Mouse (Mus musculus): ENCODE measurements around the gene Rflna. TPM values are rescaled to one million over a fixed set of nuclear protein-coding genes. Genes with fewer than 3 reads are reported as not detected.
A peak's percentile ranks its signal among the peaks of the same experiment; 100 is the strongest.

Rflna gene
- polyA plus RNA-seq, 1 experiment from 2014 or later: 8.6 TPM

DNA sequence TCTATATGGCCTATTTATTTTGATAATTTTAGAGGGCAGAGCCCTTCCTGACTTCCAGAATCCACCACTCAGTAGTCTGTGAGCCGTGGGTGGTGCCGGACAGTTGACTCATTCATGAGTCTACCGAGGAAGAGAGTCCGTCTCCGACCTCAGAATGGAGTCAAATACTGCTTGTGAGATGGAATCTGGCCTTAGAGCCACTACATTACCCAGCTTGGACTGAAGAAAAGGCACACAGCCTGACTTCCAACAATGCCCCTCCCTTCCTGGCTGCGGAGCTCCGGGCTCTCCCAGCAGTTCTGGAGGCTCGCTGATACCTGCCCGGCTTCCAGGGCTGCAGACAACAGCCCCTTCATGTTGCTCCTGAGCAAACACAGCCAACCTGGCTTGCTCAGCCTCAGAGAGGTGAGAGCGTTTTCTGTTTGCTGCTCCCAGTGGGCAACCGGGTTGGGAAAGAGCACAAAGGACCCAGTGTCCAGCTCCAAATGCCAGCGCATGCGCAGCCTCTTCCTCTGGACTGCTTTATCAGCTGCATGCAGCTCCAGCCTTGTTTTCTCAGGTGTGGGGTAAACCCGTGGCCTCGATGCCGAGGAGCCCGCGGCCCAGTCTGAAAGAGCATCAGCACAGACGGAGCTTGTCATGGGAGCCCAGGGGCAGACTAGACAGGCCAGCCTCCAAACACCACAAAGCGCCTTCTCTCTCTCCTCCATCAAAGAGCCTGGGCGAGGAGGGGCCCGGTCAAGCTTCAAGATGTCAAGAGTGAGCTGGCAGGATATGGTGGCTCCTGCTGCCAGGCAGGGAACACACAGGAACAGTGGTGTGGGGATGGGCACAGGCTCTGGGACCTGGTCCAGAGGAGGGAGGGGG lies 39.0 kb upstream of the Rflna start:
- no peak overlapping the region for H3K4me3 ChIP-seq (ENCODE audit: low read depth, low read length)
- peak overlapping the region; percentile 76 for H3K27ac ChIP-seq (ENCODE audit: low read depth, low read length)
- peak overlapping the region; percentile 45 for H3K9ac ChIP-seq (ENCODE audit: low read length)
- DNase-seq (ENCODE audit: low spot score) (peak; percentile 78), ATAC-seq (ENCODE audit: insufficient read depth, low FRiP score, low TSS enrichment) (no peak)
- H3K4me2 ChIP-seq (ENCODE audit: low read depth): peak overlapping the region; percentile 30
- WGBS: 51% methylated on average over 22 of the region's 22 CpGs
- peaks cover 6% of the 10 kb centered on the region; the same call in 1 of the 2 replicates for H3K4me1 ChIP-seq (ENCODE audit: control insufficient read depth, insufficient read depth, low read length)
- no peaks in the 10 kb centered on the region for H3K36me3 ChIP-seq (ENCODE audit: control insufficient read depth, insufficient read depth, low read length)
- H3K27me3 ChIP-seq (ENCODE audit: control insufficient read depth, insufficient read depth, low read length): no peaks in the 10 kb centered on the region
- H3K9me3 ChIP-seq (ENCODE audit: control insufficient read depth, low read length): no peaks in the 10 kb centered on the region

DNA sequence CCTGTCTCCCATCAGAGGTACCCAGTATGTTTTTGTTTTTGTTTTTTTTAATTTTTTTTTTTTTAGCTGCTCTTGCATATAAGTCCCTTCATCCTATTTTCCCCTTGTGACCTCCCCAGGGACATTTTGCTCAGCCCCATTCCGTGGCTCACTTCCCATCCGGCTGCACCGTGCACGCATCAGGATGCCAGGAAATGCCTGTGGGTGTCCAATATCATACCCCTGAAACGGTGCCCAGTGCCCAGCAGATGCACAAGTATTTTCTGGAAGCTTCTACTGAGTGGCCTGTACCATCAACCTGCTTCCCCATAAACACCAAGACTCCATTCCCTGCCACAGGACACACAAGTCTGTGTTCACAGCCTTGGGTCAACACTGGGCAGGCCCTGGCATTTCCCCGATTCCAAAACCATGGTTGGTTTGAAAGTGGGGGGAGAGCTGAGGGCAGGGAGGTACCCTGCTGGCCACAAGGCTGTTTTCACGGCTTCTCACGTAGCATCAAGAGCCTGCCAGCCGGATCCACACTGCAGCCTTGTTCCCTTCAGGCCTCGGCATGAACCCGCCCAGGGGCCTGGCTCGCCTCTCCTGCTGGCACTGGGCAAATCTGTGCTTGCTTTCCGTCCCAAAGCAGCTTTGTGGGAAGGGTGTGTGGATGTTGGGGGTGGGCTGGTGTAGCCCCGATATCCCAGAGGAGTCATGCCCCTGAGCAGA lies 36.2 kb upstream of the Rflna start:
- Histone ChIP-seq H3K27me3 (ENCODE audit: control insufficient read depth, insufficient read depth, low read length) (no peaks in the 10 kb centered on the region), H3K27ac (ENCODE audit: low read depth, low read length) (no peak overlapping the region), H3K9ac (ENCODE audit: low read length) (no peak overlapping the region), H3K4me1 (ENCODE audit: control insufficient read depth, insufficient read depth, low read length) (peaks cover 8% of the 10 kb centered on the region; the same call in 1 of the 2 replicates), H3K4me2 (ENCODE audit: low read depth) (no peak overlapping the region), H3K9me3 (ENCODE audit: control insufficient read depth, low read length) (no peaks in the 10 kb centered on the region), H3K4me3 (ENCODE audit: low read depth, low read length) (no peak overlapping the region), H3K36me3 (ENCODE audit: control insufficient read depth, insufficient read depth, low read length) (no peaks in the 10 kb centered on the region)
- no peak for ATAC-seq (ENCODE audit: insufficient read depth, low FRiP score, low TSS enrichment)
- 81% methylated on average over 14 of the region's 14 CpGs for whole genome bisulfite sequencing
- no peak for DNase-seq (ENCODE audit: low spot score)

DNA sequence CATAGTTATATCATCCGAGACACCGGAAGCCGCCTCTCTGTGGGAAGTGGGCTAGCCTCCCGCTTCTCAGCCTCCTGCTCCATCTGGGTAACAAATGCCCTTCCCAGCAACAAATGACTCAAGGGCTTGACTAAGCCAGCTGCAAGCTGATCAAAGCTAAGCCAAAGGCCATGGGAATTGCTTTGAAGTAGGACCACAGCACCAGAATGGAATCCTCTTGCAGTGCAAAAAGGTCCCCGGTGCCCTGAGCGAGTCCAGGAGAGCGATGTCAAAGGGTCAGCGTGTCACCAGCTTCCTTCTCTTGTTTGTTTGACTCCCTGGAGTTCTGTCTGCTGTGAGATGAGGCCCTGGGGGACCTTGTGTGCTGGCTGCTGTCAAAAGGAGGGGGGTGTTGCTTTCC lies 33.2 kb upstream of the Rflna start:
- ATAC-seq (ENCODE audit: insufficient read depth, low FRiP score, low TSS enrichment) (no peak), DNase-seq (ENCODE audit: low spot score) (no peak)
- H3K4me1 ChIP-seq (ENCODE audit: control insufficient read depth, insufficient read depth, low read length): 0 out of 2 replicates have a peak, but pooled peaks cover 2% of the 10 kb centered on the region
- H3K4me2 ChIP-seq (ENCODE audit: low read depth): no peak overlapping the region
- no peaks in the 10 kb centered on the region for H3K27me3 ChIP-seq (ENCODE audit: control insufficient read depth, insufficient read depth, low read length)
- WGBS: 20% methylated on average over 8 of the region's 8 CpGs
- no peaks in the 10 kb centered on the region for H3K36me3 ChIP-seq (ENCODE audit: control insufficient read depth, insufficient read depth, low read length)
- H3K9me3 ChIP-seq (ENCODE audit: control insufficient read depth, low read length): no peaks in the 10 kb centered on the region
- H3K27ac ChIP-seq (ENCODE audit: low read depth, low read length): no peak overlapping the region
- H3K4me3 ChIP-seq (ENCODE audit: low read depth, low read length): no peak overlapping the region
- no peak overlapping the region for H3K9ac ChIP-seq (ENCODE audit: low read length)

DNA sequence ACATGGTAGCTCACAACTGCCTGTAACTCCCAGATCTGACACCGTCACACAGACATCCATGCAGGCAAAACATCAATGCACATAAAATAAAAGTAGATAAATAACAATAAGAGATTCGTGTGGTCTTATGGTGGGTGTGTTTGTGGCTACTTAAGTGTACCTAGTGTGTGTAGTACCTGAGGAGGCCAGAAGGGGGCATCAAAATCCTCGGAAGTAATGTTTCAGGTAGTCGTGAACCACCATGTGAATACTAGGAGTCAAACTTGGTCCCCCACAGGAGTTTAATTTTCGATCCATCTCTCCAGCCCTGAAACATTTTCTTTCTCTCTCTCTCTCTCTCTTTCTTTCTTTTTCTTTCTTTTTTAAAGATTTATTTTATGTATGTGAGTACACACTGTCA lies 16.8 kb upstream of the Rflna start:
- Histone ChIP-seq H3K4me3 (ENCODE audit: low read depth, low read length) (no peak overlapping the region), H3K27me3 (ENCODE audit: control insufficient read depth, insufficient read depth, low read length) (no peaks in the 10 kb centered on the region), H3K9ac (ENCODE audit: low read length) (no peak overlapping the region), H3K4me2 (ENCODE audit: low read depth) (no peak overlapping the region), H3K27ac (ENCODE audit: low read depth, low read length) (no peak overlapping the region), H3K36me3 (ENCODE audit: control insufficient read depth, insufficient read depth, low read length) (no peaks in the 10 kb centered on the region), H3K4me1 (ENCODE audit: control insufficient read depth, insufficient read depth, low read length) (no peaks in the 10 kb centered on the region), H3K9me3 (ENCODE audit: control insufficient read depth, low read length) (no peaks in the 10 kb centered on the region)
- no peak for ATAC-seq (ENCODE audit: insufficient read depth, low FRiP score, low TSS enrichment)
- WGBS: 84% methylated on average over 5 of the region's 5 CpGs
- no peak for DNase-seq (ENCODE audit: low spot score)

DNA sequence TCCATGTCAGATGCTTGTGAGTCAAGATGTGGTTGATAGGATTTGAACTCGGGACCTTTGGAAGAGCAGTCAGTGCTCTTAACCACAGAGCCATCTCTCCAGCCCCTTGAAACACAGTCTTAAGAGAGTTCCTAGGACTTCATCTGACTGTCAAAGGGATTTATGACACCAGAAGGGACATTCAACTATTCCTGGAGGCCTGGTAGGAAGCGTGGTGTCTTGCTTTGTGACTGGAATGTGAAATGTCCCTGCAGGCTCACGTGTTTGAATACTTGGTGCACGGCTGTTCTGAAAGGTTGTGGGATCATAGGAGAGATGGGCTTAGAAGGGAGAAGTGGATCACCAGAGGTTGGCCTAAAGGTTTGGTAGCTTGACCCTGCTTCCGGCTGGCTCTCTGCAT lies 16.4 kb upstream of the Rflna start:
- Histone ChIP-seq H3K27ac (ENCODE audit: low read depth, low read length) (no peak overlapping the region), H3K36me3 (ENCODE audit: control insufficient read depth, insufficient read depth, low read length) (no peaks in the 10 kb centered on the region), H3K4me3 (ENCODE audit: low read depth, low read length) (no peak overlapping the region), H3K4me2 (ENCODE audit: low read depth) (no peak overlapping the region), H3K9me3 (ENCODE audit: control insufficient read depth, low read length) (no peaks in the 10 kb centered on the region), H3K4me1 (ENCODE audit: control insufficient read depth, insufficient read depth, low read length) (no peaks in the 10 kb centered on the region), H3K27me3 (ENCODE audit: control insufficient read depth, insufficient read depth, low read length) (no peaks in the 10 kb centered on the region), H3K9ac (ENCODE audit: low read length) (no peak overlapping the region)
- ATAC-seq (ENCODE audit: insufficient read depth, low FRiP score, low TSS enrichment): no peak
- no peak for DNase-seq (ENCODE audit: low spot score)
- 77% methylated on average over 5 of the region's 5 CpGs for WGBS

DNA sequence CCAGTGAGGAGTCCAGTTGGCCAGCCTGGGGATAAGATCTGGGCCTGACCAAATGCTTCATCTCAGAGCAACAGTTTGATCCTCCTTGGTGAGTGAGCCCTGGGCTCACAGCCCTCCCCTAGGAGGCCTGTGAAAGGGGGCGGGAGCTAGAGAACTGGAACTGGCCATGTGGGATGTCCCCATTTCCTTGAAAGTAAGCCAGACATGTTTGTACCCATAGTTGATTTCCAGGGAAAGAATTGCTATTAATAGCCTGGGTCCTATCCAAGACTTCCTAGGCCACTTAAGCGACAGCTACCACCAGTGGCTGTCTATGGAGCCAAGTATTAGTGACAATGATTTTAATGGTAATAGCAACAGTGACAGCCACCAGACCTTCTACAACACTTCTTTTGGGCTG lies 13.3 kb upstream of the Rflna start:
- Histone ChIP-seq H3K4me1 (ENCODE audit: control insufficient read depth, insufficient read depth, low read length) (no peaks in the 10 kb centered on the region), H3K36me3 (ENCODE audit: control insufficient read depth, insufficient read depth, low read length) (no peaks in the 10 kb centered on the region), H3K4me2 (ENCODE audit: low read depth) (no peak overlapping the region), H3K4me3 (ENCODE audit: low read depth, low read length) (no peak overlapping the region), H3K9me3 (ENCODE audit: control insufficient read depth, low read length) (no peaks in the 10 kb centered on the region), H3K27ac (ENCODE audit: low read depth, low read length) (no peak overlapping the region), H3K27me3 (ENCODE audit: control insufficient read depth, insufficient read depth, low read length) (no peaks in the 10 kb centered on the region), H3K9ac (ENCODE audit: low read length) (no peak overlapping the region)
- ATAC-seq (ENCODE audit: insufficient read depth, low FRiP score, low TSS enrichment) (no peak), DNase-seq (ENCODE audit: low spot score) (no peak)
- WGBS: 94% methylated on average over 2 of the region's 2 CpGs

DNA sequence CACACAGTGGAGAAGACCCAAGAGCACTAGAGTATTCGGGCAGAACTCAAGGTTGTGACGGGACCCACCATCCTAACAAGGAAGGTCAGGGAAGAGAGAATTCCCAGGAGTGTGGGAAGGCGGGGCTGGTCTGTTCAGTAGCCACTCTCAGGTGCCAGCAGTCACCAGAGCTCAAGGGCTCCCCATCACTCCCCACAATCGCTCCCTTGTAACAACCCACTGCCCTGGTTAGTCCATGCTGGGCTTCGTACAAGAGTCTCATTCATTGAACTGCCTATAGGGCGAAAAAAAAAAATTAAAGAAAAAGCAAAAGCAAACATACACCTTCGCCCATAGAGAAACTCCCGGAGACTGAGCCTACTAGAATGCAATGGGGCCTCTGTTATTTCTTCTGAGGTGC lies 10.7 kb upstream of the Rflna start:
- H3K9me3 ChIP-seq (ENCODE audit: control insufficient read depth, low read length): no peaks in the 10 kb centered on the region
- 81% methylated on average over 8 of the region's 8 CpGs for WGBS
- no peak overlapping the region for H3K4me3 ChIP-seq (ENCODE audit: low read depth, low read length)
- ATAC-seq (ENCODE audit: insufficient read depth, low FRiP score, low TSS enrichment) (no peak), DNase-seq (ENCODE audit: low spot score) (no peak)
- H3K4me2 ChIP-seq (ENCODE audit: low read depth): no peak overlapping the region
- H3K4me1 ChIP-seq (ENCODE audit: control insufficient read depth, insufficient read depth, low read length): no peaks in the 10 kb centered on the region
- H3K36me3 ChIP-seq (ENCODE audit: control insufficient read depth, insufficient read depth, low read length): no peaks in the 10 kb centered on the region
- H3K27ac ChIP-seq (ENCODE audit: low read depth, low read length): no peak overlapping the region
- H3K9ac ChIP-seq (ENCODE audit: low read length): no peak overlapping the region
- no peaks in the 10 kb centered on the region for H3K27me3 ChIP-seq (ENCODE audit: control insufficient read depth, insufficient read depth, low read length)

DNA sequence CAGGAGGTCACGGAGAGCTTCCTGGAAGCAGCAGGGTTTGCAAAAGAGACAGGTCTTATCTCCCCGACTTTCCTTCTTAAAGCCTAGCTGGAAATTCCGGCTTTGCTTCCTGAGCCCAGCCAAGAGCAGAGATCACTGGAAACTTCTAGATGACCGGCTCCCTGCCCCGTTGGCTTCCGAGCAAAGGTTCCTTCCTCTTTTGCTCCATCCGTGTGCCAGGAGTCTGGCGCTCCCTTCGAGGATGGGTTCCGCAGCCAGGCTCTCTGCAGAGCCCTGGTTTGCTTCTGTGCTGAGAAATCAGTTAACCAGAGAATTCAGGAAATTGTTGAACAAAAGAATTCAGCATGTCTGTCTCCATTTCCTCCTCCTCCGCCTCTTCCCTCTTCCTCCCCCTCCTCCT lies 10.1 kb upstream of the Rflna start:
- no peaks in the 10 kb centered on the region for H3K36me3 ChIP-seq (ENCODE audit: control insufficient read depth, insufficient read depth, low read length)
- no peak overlapping the region for H3K4me3 ChIP-seq (ENCODE audit: low read depth, low read length)
- H3K27me3 ChIP-seq (ENCODE audit: control insufficient read depth, insufficient read depth, low read length): no peaks in the 10 kb centered on the region
- 78% methylated on average over 11 of the region's 11 CpGs for WGBS
- no peaks in the 10 kb centered on the region for H3K9me3 ChIP-seq (ENCODE audit: control insufficient read depth, low read length)
- DNase-seq (ENCODE audit: low spot score) (no peak), ATAC-seq (ENCODE audit: insufficient read depth, low FRiP score, low TSS enrichment) (no peak)
- no peaks in the 10 kb centered on the region for H3K4me1 ChIP-seq (ENCODE audit: control insufficient read depth, insufficient read depth, low read length)
- H3K9ac ChIP-seq (ENCODE audit: low read length): no peak overlapping the region
- H3K27ac ChIP-seq (ENCODE audit: low read depth, low read length): no peak overlapping the region
- H3K4me2 ChIP-seq (ENCODE audit: low read depth): no peak overlapping the region

DNA sequence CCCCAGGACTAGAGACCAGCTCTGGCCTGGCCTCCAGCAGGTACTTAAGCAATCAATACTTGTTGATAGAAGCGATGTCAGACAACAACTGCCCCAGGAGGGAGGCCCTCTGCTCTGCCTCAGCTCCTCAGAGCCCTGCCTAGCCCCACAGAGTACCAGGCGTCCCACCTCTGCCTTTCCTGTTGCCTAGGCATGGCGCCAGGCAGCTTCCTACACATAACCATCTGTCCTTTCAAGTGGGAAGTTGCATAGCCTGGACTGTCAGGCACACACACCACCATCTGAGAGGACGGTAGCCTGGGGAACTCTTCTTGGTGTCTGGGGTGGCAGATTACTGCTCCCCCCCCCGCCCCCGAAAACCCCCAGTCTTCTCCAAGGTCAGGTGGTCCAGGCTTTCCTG lies 6.2 kb upstream of the Rflna start:
- ATAC-seq (ENCODE audit: insufficient read depth, low FRiP score, low TSS enrichment) (no peak), DNase-seq (ENCODE audit: low spot score) (no peak)
- Histone ChIP-seq H3K36me3 (ENCODE audit: control insufficient read depth, insufficient read depth, low read length) (no peaks in the 10 kb centered on the region), H3K27ac (ENCODE audit: low read depth, low read length) (no peak overlapping the region), H3K4me2 (ENCODE audit: low read depth) (no peak overlapping the region), H3K4me1 (ENCODE audit: control insufficient read depth, insufficient read depth, low read length) (no peaks in the 10 kb centered on the region), H3K4me3 (ENCODE audit: low read depth, low read length) (no peak overlapping the region), H3K9ac (ENCODE audit: low read length) (no peak overlapping the region), H3K9me3 (ENCODE audit: control insufficient read depth, low read length) (no peaks in the 10 kb centered on the region), H3K27me3 (ENCODE audit: control insufficient read depth, insufficient read depth, low read length) (no peaks in the 10 kb centered on the region)
- 69% methylated on average over 6 of the region's 6 CpGs for WGBS
